9 mouse cellular contexts compared by ENCODE assay signal in genomic region chr11:54903339-54903738, GRCm38 (mm10). TPM values are rescaled to one million over a fixed set of nuclear protein-coding genes. Genes with fewer than 3 reads are reported as not detected.
A peak's percentile ranks its signal among the peaks of the same experiment; 100 is the strongest.
DNase-seq lines count a peak whose midpoint lies in the region; ATAC-seq and TF ChIP-seq lines count a peak whose summit lies in the region.
"Had no signal": no experiment of that assay in that cellular context is flagged by ENCODE, and none has a peak within 500 bp of the region (broad histone marks: within the 10 kb centered on the region; RNA-seq: fewer than 3 reads in every experiment).

No protein-coding gene starts in this region.

- TF ChIP-seq POLR2A in lung, adult 2 months (IDR thresholded peaks at IDR 0.05; ENCODE audit: borderline replicate concordance, extremely low read depth, low read depth, low read length) = 0 out of 2 replicates have a peak, but pooled peaks have one; percentile 15

- TF ChIP-seq CTCF in lung, adult 2 months (IDR thresholded peaks at IDR 0.05; ENCODE audit: insufficient read depth, low read length) = no peak

- DNase-seq in lung, adult 2 months = no peak
- no peak for DNase-seq in lung, postnatal 14 days
- DNase-seq in limb, embryonic 11.5 days (ENCODE audit: low spot score) = no peak
- no peak for DNase-seq in right cerebral cortex, postnatal 4 days
- no peak for DNase-seq in embryo, embryonic 10.5 days (ENCODE audit: low spot score)
- no peak for DNase-seq in c-Kit-positive CD71-positive TER-119-positive erythroid progenitor cells, embryonic 14.5 days (ENCODE audit: low spot score)

- peak overlapping the region; percentile 72 for H3K4me3 ChIP-seq in lung, adult 2 months (replicated peaks; ENCODE audit: extremely low read depth, low read depth, low read length)
- H3K4me3 ChIP-seq in forebrain, embryonic 12.5 days (replicated peaks) = peak overlapping the region; percentile 50
- H3K4me3 ChIP-seq in limb, embryonic 11.5 days (ENCODE audit: low read depth, low read length) = peak overlapping the region; percentile 40
- H3K4me3 ChIP-seq in neural tube, embryonic 14.5 days (ENCODE audit: low read depth, low read length) = peak overlapping the region; percentile 35

- no peaks in the 10 kb centered on the region for H3K36me3 ChIP-seq in forebrain, embryonic 12.5 days (replicated peaks)
- H3K36me3 ChIP-seq in limb, embryonic 11.5 days (ENCODE audit: control insufficient read depth, insufficient read depth, low read length) = no peaks in the 10 kb centered on the region
- H3K36me3 ChIP-seq in neural tube, embryonic 14.5 days (ENCODE audit: control insufficient read depth, insufficient read depth, low read length) = no peaks in the 10 kb centered on the region

- H3K4me1 ChIP-seq in lung, adult 2 months (ENCODE audit: control insufficient read depth, insufficient read depth, low read length) = no peaks in the 10 kb centered on the region
- peaks cover 15% of the 10 kb centered on the region for H3K4me1 ChIP-seq in forebrain, embryonic 12.5 days
- H3K4me1 ChIP-seq in limb, embryonic 11.5 days (ENCODE audit: control insufficient read depth, insufficient read depth, low read length) = no peaks in the 10 kb centered on the region
- H3K4me1 ChIP-seq in neural tube, embryonic 14.5 days (ENCODE audit: control insufficient read depth, insufficient read depth, low read length) = no peaks in the 10 kb centered on the region

- H3K27ac ChIP-seq in forebrain, embryonic 12.5 days = no peak overlapping the region
- H3K27ac ChIP-seq in limb, embryonic 11.5 days (replicated peaks; ENCODE audit: low read depth, low read length) = no peak overlapping the region
- no peak overlapping the region for H3K27ac ChIP-seq in neural tube, embryonic 14.5 days (ENCODE audit: low read depth, low read length)

- no peak overlapping the region for H3K9ac ChIP-seq in forebrain, embryonic 12.5 days
- H3K9ac ChIP-seq in limb, embryonic 11.5 days (ENCODE audit: low read length) = no peak overlapping the region
- H3K9ac ChIP-seq in neural tube, embryonic 14.5 days (replicated peaks; ENCODE audit: low read depth, low read length) = no peak overlapping the region

- H3K27me3 ChIP-seq in forebrain, embryonic 12.5 days = 0 out of 2 replicates have a peak, but pooled peaks cover 8% of the 10 kb centered on the region
- H3K27me3 ChIP-seq in limb, embryonic 11.5 days (ENCODE audit: control insufficient read depth, insufficient read depth, low read length) = peaks cover 2% of the 10 kb centered on the region; the same call in 1 of the 2 replicates
- H3K27me3 ChIP-seq in neural tube, embryonic 14.5 days (ENCODE audit: control insufficient read depth, insufficient read depth, low read length) = no peaks in the 10 kb centered on the region
- H3K27me3 ChIP-seq: Patski had no signal

- H3K9me3 ChIP-seq in forebrain, embryonic 12.5 days = no peaks in the 10 kb centered on the region
- H3K9me3 ChIP-seq in limb, embryonic 11.5 days (ENCODE audit: control insufficient read depth, low read length) = no peaks in the 10 kb centered on the region
- no peaks in the 10 kb centered on the region for H3K9me3 ChIP-seq in neural tube, embryonic 14.5 days (ENCODE audit: control insufficient read depth, low read length)

- H3K4me2 ChIP-seq in forebrain, embryonic 12.5 days = peak overlapping the region; percentile 82
- peak overlapping the region; percentile 69 for H3K4me2 ChIP-seq in limb, embryonic 11.5 days (ENCODE audit: low read depth, severe bottlenecking)
- peak overlapping the region; percentile 72 for H3K4me2 ChIP-seq in neural tube, embryonic 14.5 days (ENCODE audit: low read depth, low read length)

- WGBS in lung, adult 2 months = 62% methylated on average over 5 of the region's 5 CpGs
- 80% methylated on average over 5 of the region's 5 CpGs for WGBS in forebrain, embryonic 12.5 days
- WGBS in limb, embryonic 11.5 days = 73% methylated on average over 5 of the region's 5 CpGs
- whole genome bisulfite sequencing in neural tube, embryonic 14.5 days = 79% methylated on average over 5 of the region's 5 CpGs

- no peak for ATAC-seq in forebrain, embryonic 12.5 days (ENCODE audit: low FRiP score)
- ATAC-seq in limb, embryonic 11.5 days (ENCODE audit: insufficient number of reproducible peaks, low FRiP score, low TSS enrichment, low read depth) = no peak
- ATAC-seq in neural tube, embryonic 14.5 days (ENCODE audit: low read depth) = no peak

RNA-seq across cellular contexts. Expression of gene Gpx3, which starts 1.1 kb away (rescaled TPM):
- 693 and 908 TPM in 2 replicates for polyA plus RNA-seq in lung, adult 2 months (2012; rRNA removed)
- 33.9 and 37.6 TPM in 2 replicates for polyA plus RNA-seq in forebrain, embryonic 12.5 days (2016; fragmentation: Nextera tagmentation; extraction: Ambion mirVana)
- 48.2 and 49.9 TPM in 2 replicates for polyA plus RNA-seq in limb, embryonic 11.5 days (2014; fragmentation: Nextera tagmentation; extraction: Ambion mirVana)
- 67.9 and 69.9 TPM in 2 replicates for polyA plus RNA-seq in neural tube, embryonic 14.5 days (2014; fragmentation: Nextera tagmentation; extraction: Ambion mirVana)

RNA-seq across cellular contexts. Expression of gene Hint1, which starts 37.2 kb away (rescaled TPM):
- 251 and 265 TPM in 2 replicates for polyA plus RNA-seq in lung, adult 2 months (2012; rRNA removed)
- polyA plus RNA-seq in forebrain, embryonic 12.5 days (2016; fragmentation: Nextera tagmentation; extraction: Ambion mirVana) = 791 and 796 TPM in 2 replicates
- polyA plus RNA-seq in limb, embryonic 11.5 days (2014; fragmentation: Nextera tagmentation; extraction: Ambion mirVana) = 600 and 611 TPM in 2 replicates
- polyA plus RNA-seq in neural tube, embryonic 14.5 days (2014; fragmentation: Nextera tagmentation; extraction: Ambion mirVana) = 831 and 868 TPM in 2 replicates

RNA-seq across cellular contexts. Expression of gene Lyrm7, which starts 42.6 kb away (rescaled TPM):
- 0.38 and 0.40 TPM in 2 replicates for polyA plus RNA-seq in lung, adult 2 months (2012; rRNA removed)
- 8.2 TPM in 2 replicates for polyA plus RNA-seq in forebrain, embryonic 12.5 days (2016; fragmentation: Nextera tagmentation; extraction: Ambion mirVana)
- 6.4 and 7.8 TPM in 2 replicates for polyA plus RNA-seq in limb, embryonic 11.5 days (2014; fragmentation: Nextera tagmentation; extraction: Ambion mirVana)
- 12.1 and 16.5 TPM in 2 replicates for polyA plus RNA-seq in neural tube, embryonic 14.5 days (2014; fragmentation: Nextera tagmentation; extraction: Ambion mirVana)

RNA-seq across cellular contexts. Expression of gene Tnip1, which starts 59.4 kb away (rescaled TPM):
- 43.9 and 47.2 TPM in 2 replicates for polyA plus RNA-seq in lung, adult 2 months (2012; rRNA removed)
- polyA plus RNA-seq in forebrain, embryonic 12.5 days (2016; fragmentation: Nextera tagmentation; extraction: Ambion mirVana) = 9.8 and 12.1 TPM in 2 replicates
- 13.3 and 13.4 TPM in 2 replicates for polyA plus RNA-seq in limb, embryonic 11.5 days (2014; fragmentation: Nextera tagmentation; extraction: Ambion mirVana)
- polyA plus RNA-seq in neural tube, embryonic 14.5 days (2014; fragmentation: Nextera tagmentation; extraction: Ambion mirVana) = 16.1 TPM in 2 replicates
